Mouse (Mus musculus): Measurements from ENCODE around the gene Usp49. TPM values are rescaled to one million over a fixed set of nuclear protein-coding genes. Genes with fewer than 3 reads are reported as not detected.

The Usp49 gene
- polyA plus RNA-seq, 1 experiment from 2014 or later = 4.2 TPM

GRCm38 (mm10) chr17:47702548-47703345 lies 72.3 kb downstream of the Usp49 start:
- Histone ChIP-seq H3K9ac (no peak overlapping the region), H3K4me2 (peak overlapping the region; percentile 44), H3K27ac (peak overlapping the region; percentile 87), H3K27me3 (no peaks in the 10 kb centered on the region), H3K4me1 (peaks cover 33% of the 10 kb centered on the region), H3K36me3 (peaks cover 5% of the 10 kb centered on the region; the same call in 1 of the 2 replicates), H3K9me3 (no peaks in the 10 kb centered on the region), H3K4me3 (0 out of 2 replicates have a peak overlapping the region, but pooled peaks have one; percentile 5)
- peak; percentile 68 for ATAC-seq (ENCODE audit: borderline replicate concordance, extremely low read depth, low FRiP score, low TSS enrichment)
- WGBS = 37% methylated on average over 26 of the region's 28 CpGs

GRCm38 (mm10) chr17:47703556-47703955 lies 73.1 kb downstream of the Usp49 start:
- no peaks in the 10 kb centered on the region for H3K9me3 ChIP-seq
- H3K36me3 ChIP-seq = peaks cover 5% of the 10 kb centered on the region; the same call in 1 of the 2 replicates
- peak overlapping the region; percentile 44 for H3K4me2 ChIP-seq
- no peak for ATAC-seq (ENCODE audit: borderline replicate concordance, extremely low read depth, low FRiP score, low TSS enrichment)
- no peak overlapping the region for H3K9ac ChIP-seq
- H3K27me3 ChIP-seq = no peaks in the 10 kb centered on the region
- peak overlapping the region; percentile 87 for H3K27ac ChIP-seq
- H3K4me1 ChIP-seq = peaks cover 33% of the 10 kb centered on the region
- WGBS = 31% methylated on average over 20 of the region's 20 CpGs
- 0 out of 2 replicates have a peak overlapping the region, but pooled peaks have one; percentile 5 for H3K4me3 ChIP-seq

GRCm38 (mm10) chr17:47704692-47705091 lies 74.2 kb downstream of the Usp49 start:
- no peak overlapping the region for H3K4me2 ChIP-seq
- no peaks in the 10 kb centered on the region for H3K9me3 ChIP-seq
- no peak overlapping the region for H3K4me3 ChIP-seq
- no peaks in the 10 kb centered on the region for H3K27me3 ChIP-seq
- H3K9ac ChIP-seq = no peak overlapping the region
- WGBS = 71% methylated on average over 4 of the region's 4 CpGs
- ATAC-seq (ENCODE audit: borderline replicate concordance, extremely low read depth, low FRiP score, low TSS enrichment) = no peak
- peaks cover 5% of the 10 kb centered on the region; the same call in 1 of the 2 replicates for H3K36me3 ChIP-seq
- peaks cover 29% of the 10 kb centered on the region for H3K4me1 ChIP-seq
- no peak overlapping the region for H3K27ac ChIP-seq

GRCm38 (mm10) chr17:47706196-47706595 lies 75.7 kb downstream of the Usp49 start:
- WGBS = 42% methylated on average over 1 of the region's 1 CpGs
- no peaks in the 10 kb centered on the region for H3K9me3 ChIP-seq
- no peak overlapping the region for H3K27ac ChIP-seq
- no peak overlapping the region for H3K4me2 ChIP-seq
- H3K9ac ChIP-seq = no peak overlapping the region
- no peaks in the 10 kb centered on the region for H3K27me3 ChIP-seq
- 0 out of 2 replicates have a peak, but pooled peaks cover 5% of the 10 kb centered on the region for H3K36me3 ChIP-seq
- H3K4me1 ChIP-seq = peaks cover 18% of the 10 kb centered on the region
- ATAC-seq (ENCODE audit: borderline replicate concordance, extremely low read depth, low FRiP score, low TSS enrichment) = no peak
- no peak overlapping the region for H3K4me3 ChIP-seq

- Histone ChIP-seq H3K9ac (no peak overlapping the region), H3K9me3 (no peaks in the 10 kb centered on the region), H3K4me2 (no peak overlapping the region), H3K4me3 (no peak overlapping the region), H3K4me1 (peaks cover 15% of the 10 kb centered on the region; the same call in 1 of the 2 replicates), H3K36me3 (0 out of 2 replicates have a peak, but pooled peaks cover 5% of the 10 kb centered on the region), H3K27me3 (no peaks in the 10 kb centered on the region), H3K27ac (no peak overlapping the region)
- WGBS = 70% methylated on average over 3 of the region's 3 CpGs
- ATAC-seq (ENCODE audit: borderline replicate concordance, extremely low read depth, low FRiP score, low TSS enrichment) = no peak
Observed at GRCm38 (mm10) chr17:47707961-47708360, 77.5 kb downstream of the Usp49 start.

- Histone ChIP-seq H3K4me3 (no peak overlapping the region), H3K9ac (no peak overlapping the region), H3K27me3 (no peaks in the 10 kb centered on the region), H3K4me1 (peaks cover 10% of the 10 kb centered on the region; the same call in 1 of the 2 replicates), H3K9me3 (no peaks in the 10 kb centered on the region), H3K36me3 (no peaks in the 10 kb centered on the region), H3K4me2 (no peak overlapping the region), H3K27ac (no peak overlapping the region)
- no peak for ATAC-seq (ENCODE audit: borderline replicate concordance, extremely low read depth, low FRiP score, low TSS enrichment)
- WGBS = 44% methylated on average over 4 of the region's 4 CpGs
Observed at GRCm38 (mm10) chr17:47708972-47709371, 78.5 kb downstream of the Usp49 start.

- ATAC-seq (ENCODE audit: borderline replicate concordance, extremely low read depth, low FRiP score, low TSS enrichment) = no peak
- no peaks in the 10 kb centered on the region for H3K27me3 ChIP-seq
- no peak overlapping the region for H3K4me3 ChIP-seq
- no peak overlapping the region for H3K9ac ChIP-seq
- no peaks in the 10 kb centered on the region for H3K9me3 ChIP-seq
- H3K4me2 ChIP-seq = no peak overlapping the region
- H3K27ac ChIP-seq = no peak overlapping the region
- H3K36me3 ChIP-seq = no peaks in the 10 kb centered on the region
- 62% methylated on average over 3 of the region's 3 CpGs for WGBS
- peaks cover 10% of the 10 kb centered on the region; the same call in 1 of the 2 replicates for H3K4me1 ChIP-seq
Observed at GRCm38 (mm10) chr17:47710036-47710435, 79.5 kb downstream of the Usp49 start.

GRCm38 (mm10) chr17:47711883-47712282 lies 81.4 kb downstream of the Usp49 start:
- no peak overlapping the region for H3K27ac ChIP-seq
- H3K27me3 ChIP-seq = no peaks in the 10 kb centered on the region
- ATAC-seq (ENCODE audit: borderline replicate concordance, extremely low read depth, low FRiP score, low TSS enrichment) = no peak
- H3K4me1 ChIP-seq = 0 out of 2 replicates have a peak, but pooled peaks cover under 1% of the 10 kb centered on the region
- H3K36me3 ChIP-seq = no peaks in the 10 kb centered on the region
- H3K9ac ChIP-seq = no peak overlapping the region
- no peak overlapping the region for H3K4me3 ChIP-seq
- no peaks in the 10 kb centered on the region for H3K9me3 ChIP-seq
- WGBS = 36% methylated on average over 6 of the region's 6 CpGs
- H3K4me2 ChIP-seq = no peak overlapping the region

- H3K36me3 ChIP-seq = no peaks in the 10 kb centered on the region
- 58% methylated on average over 11 of the region's 22 CpGs for WGBS
Observed at GRCm38 (mm10) chr17:47712889-47713571, 82.5 kb downstream of the Usp49 start.

GRCm38 (mm10) chr17:47715037-47715436 lies 84.5 kb downstream of the Usp49 start:
- no peaks in the 10 kb centered on the region for H3K9me3 ChIP-seq
- no peak overlapping the region for H3K9ac ChIP-seq
- 53% methylated on average over 3 of the region's 3 CpGs for WGBS
- no peaks in the 10 kb centered on the region for H3K36me3 ChIP-seq
- no peak overlapping the region for H3K27ac ChIP-seq
- H3K4me2 ChIP-seq = no peak overlapping the region
- H3K4me1 ChIP-seq = no peaks in the 10 kb centered on the region
- ATAC-seq (ENCODE audit: borderline replicate concordance, extremely low read depth, low FRiP score, low TSS enrichment) = no peak
- no peaks in the 10 kb centered on the region for H3K27me3 ChIP-seq
- no peak overlapping the region for H3K4me3 ChIP-seq

More at GRCm38 (mm10) chr17:47712889-47713571, 82.5 kb downstream of the Usp49 start:
- ATAC-seq (ENCODE audit: borderline replicate concordance, extremely low read depth, low FRiP score, low TSS enrichment) = no peak
- Histone ChIP-seq H3K9me3 (no peaks in the 10 kb centered on the region), H3K4me1 (no peaks in the 10 kb centered on the region), H3K27ac (no peak overlapping the region), H3K4me2 (no peak overlapping the region), H3K4me3 (no peak overlapping the region), H3K9ac (no peak overlapping the region), H3K27me3 (no peaks in the 10 kb centered on the region)

GRCm38 (mm10) chr17:47721183-47721582 lies 90.7 kb downstream of the Usp49 start:
- no peak for ATAC-seq (ENCODE audit: borderline replicate concordance, extremely low read depth, low FRiP score, low TSS enrichment)
- Histone ChIP-seq H3K4me3 (no peak overlapping the region), H3K9ac (no peak overlapping the region), H3K27me3 (no peaks in the 10 kb centered on the region), H3K4me1 (no peaks in the 10 kb centered on the region), H3K4me2 (no peak overlapping the region), H3K36me3 (no peaks in the 10 kb centered on the region), H3K9me3 (no peaks in the 10 kb centered on the region), H3K27ac (no peak overlapping the region)
- 68% methylated on average over 4 of the region's 4 CpGs for WGBS

GRCm38 (mm10) chr17:47726566-47726965 lies 96.1 kb downstream of the Usp49 start, which contains the start of gene Pgc:
TSS of gene Pgc (plus strand) at chr17:47726842.
- 0 out of 2 replicates have a peak, but pooled peaks cover 3% of the 10 kb centered on the region for H3K4me1 ChIP-seq
- ATAC-seq (ENCODE audit: borderline replicate concordance, extremely low read depth, low FRiP score, low TSS enrichment) = no peak
- no peaks in the 10 kb centered on the region for H3K36me3 ChIP-seq
- no peaks in the 10 kb centered on the region for H3K27me3 ChIP-seq
- 53% methylated on average over 11 of the region's 11 CpGs for WGBS
- H3K4me2 ChIP-seq = no peak within 1 kb of the TSS; the same call in 1 of the 2 replicates
- H3K9ac ChIP-seq = no peak within 1 kb of the TSS
- no peak within 1 kb of the TSS for H3K27ac ChIP-seq
- no peaks in the 10 kb centered on the region for H3K9me3 ChIP-seq
- no peak within 1 kb of the TSS for H3K4me3 ChIP-seq

Data from lung, embryonic 15.5 days (tissue).